Mouse (Mus musculus): ENCODE results near the gene Gm28053.
"Not testable (repeated sequence)": the region's sequence is repeated elsewhere in the genome, so short reads cannot be mapped to it uniquely, and the experiment has no call there.

Gene Gm28053

DNA sequence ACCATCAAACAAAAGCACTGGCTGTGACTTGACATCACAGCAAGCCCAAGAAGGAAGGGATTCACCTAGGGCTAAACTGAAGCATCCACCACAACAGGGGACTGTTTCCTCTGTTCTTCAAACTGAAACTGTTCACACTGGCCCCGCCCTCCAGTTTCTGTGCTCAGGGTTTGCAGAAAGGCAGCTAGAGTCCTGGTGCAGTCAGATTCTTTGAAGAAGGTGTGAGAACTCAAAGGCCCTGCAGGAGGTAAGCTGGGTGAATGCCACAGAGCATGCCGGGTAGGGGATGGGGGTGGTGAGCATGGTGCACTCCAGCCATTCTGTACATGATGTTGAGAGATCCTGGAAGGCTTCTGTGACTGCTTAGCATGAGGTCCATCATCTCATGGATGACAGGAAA, at the start of gene Gm28053, which contains the start of gene Gimap7:
Gene Gm28053 (plus strand): TSS at position 153 of the 400 bp plus-strand sequence.
Gene Gimap7 (plus strand): TSS at position 167 of the 400 bp plus-strand sequence.
- no peak for DNase-seq

DNA sequence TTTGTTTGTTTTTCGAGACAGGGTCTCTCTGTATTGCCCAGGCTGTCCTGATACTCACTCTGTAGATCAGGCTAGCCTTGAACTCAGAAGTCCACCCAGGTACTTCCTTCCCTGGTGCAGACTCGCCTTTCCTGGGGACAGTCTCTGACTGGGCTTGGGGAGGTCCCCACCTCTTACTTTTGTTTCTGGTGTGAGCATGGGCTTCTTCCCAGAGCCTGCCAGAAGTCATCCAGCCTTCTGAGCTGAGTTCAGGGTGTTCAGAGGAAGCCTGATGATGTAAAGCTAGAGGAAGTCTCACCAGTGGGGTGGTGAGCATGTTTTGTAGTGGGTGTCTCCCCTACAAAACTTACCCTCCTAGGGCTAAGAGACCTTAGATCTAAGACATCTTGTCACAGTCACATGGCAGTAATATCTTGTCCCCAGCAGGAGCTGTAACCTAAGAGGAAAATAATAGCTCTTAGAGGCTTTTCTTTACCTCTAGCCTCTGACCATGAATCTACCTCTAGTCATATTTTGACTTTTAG, 48.9 kb upstream of the Gm28053 start:
- no peak for DNase-seq

- DNase-seq, result peak in 1 of 2 experiments; percentile 25
Observed at GRCm38 (mm10) chr6:48674291-48675058, 43.9 kb upstream of the Gm28053 start.

- no peak for DNase-seq
Observed at GRCm38 (mm10) chr6:48675400-48675930, 42.9 kb upstream of the Gm28053 start.

DNA sequence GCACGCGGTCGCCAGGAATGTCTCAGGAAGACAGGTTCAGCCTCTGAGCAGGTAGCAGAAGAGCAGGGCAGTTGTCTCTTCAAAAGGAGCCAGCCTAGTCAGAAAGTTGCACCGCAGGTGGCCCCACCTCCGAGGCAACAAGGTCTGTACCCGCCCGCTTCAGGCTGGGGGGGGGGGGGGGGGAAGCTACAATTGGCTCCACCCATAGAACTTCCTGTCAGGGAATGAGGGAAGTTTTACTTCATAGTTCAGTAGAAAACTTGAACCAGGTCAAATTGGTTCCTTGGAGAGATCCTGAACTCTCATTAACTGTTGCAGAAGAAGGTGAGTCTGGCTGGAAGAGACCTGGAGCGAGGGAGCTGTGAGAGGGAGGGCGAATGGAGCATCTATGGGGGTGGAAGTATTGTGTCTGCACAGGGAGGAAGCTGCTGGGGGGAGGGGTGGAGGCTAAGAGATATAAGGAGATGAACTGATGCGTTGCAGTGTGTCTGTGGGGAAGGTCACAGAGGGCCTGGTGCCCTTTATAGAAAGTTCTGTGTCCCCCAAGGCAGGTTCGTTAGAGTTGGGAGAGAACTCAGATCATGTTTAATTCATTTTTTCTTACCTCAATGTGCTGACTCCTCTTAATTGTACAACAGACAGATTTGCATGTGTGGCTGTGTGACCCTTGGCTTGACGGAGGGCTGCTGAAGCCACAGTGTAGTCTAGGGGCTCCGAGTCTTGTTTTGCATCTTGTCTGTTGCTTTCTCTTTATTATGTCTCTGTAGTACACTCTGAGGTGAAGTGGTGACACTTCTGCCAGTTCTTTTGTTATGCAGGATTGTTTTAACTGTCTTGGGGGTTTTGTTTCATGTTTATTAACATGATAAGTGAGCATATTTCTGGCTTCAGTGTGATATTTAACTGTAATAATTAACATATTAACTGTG, 42.2 kb upstream of the Gm28053 start, which contains the start of gene Gimap9:
Gene Gimap9 (plus strand): TSS at position 199 of the 929 bp plus-strand sequence.
- DNase-seq, result peak; percentile 79 to 82

DNA sequence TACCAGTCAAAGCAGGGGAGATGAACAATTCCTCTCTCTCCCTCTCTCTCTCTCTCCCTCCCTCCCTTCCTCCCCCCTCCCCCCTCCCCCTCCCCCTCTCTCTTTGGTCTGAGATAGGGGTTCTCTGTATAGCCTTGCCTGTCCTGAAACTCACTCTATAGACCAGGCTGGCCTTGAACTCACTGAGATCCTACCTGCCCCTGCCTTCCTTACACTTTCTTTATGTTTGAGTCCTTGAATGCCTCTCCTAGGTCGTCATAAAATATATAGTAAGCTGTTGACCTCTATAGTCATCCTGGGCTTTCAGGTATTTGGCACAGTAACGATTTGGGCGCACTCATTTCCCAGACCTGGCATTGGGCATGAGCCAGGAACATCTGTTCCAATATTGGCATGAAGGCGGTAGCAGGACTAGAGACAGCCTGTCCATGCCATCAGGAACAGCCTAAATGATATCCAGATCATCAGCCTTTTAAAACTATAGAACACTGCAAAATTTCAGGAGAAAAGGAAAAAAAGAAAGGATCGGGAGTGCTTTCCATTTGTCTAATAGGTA, 41.5 kb upstream of the Gm28053 start:
- no peak for DNase-seq

- DNase-seq, result no peak
Observed at GRCm38 (mm10) chr6:48677492-48678345, 40.7 kb upstream of the Gm28053 start.

GRCm38 (mm10) chr6:48678391-48678790, 40.0 kb upstream of the Gm28053 start:
- no peak for DNase-seq

- no peak for DNase-seq
Observed at GRCm38 (mm10) chr6:48679701-48680100, 38.7 kb upstream of the Gm28053 start.

DNA sequence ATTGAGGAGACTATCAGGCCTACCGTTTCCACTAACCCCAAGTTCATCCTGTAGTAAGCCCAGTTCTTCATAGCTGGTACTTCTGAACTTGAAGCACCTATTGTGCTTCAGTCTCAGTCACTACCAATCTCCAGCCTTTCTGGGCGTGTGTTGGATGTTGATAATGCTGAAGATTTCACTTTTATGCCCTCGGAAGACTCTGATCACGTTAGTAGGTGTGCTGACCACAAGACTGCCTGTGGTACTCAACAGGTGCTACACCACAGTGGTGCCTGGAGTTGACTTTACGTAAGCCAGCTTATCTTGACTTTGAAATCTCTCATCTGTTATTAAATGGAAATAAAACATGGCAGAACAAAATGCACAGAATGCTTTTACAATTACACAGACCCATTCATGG, 38.0 kb upstream of the Gm28053 start:
- no peak for DNase-seq

- peak in 1 of 2 experiments; percentile 71 for DNase-seq
Observed at GRCm38 (mm10) chr6:48681472-48682090, 36.8 kb upstream of the Gm28053 start.

- DNase-seq, result no peak
Observed at GRCm38 (mm10) chr6:48682271-48682670, 36.1 kb upstream of the Gm28053 start.

DNA sequence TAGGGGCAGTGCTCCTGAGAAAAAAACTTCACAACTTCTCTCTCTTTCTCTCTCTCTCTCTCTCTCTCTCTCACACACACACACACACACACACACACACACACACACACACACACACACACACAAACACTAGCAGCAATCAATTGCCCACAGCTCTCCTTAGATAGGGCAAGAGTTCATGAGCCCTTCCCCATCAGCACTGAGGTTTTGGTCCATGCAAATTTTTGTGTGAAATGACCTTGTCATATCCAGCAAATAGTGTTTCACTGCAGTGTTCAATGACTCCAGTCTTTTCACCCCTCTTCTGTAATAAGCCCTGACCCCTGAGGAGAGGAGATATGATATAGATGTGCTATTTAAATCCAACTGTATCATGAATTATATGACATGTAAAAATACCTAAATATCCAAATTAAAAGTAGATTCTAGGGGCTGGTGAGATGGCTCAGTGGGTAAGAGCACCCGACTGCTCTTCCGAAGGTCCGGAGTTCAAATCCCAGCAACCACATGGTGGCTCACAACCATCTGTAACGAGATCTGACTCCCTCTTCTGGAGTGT, 35.1 kb upstream of the Gm28053 start:
- not testable (repeated sequence) for DNase-seq

DNA sequence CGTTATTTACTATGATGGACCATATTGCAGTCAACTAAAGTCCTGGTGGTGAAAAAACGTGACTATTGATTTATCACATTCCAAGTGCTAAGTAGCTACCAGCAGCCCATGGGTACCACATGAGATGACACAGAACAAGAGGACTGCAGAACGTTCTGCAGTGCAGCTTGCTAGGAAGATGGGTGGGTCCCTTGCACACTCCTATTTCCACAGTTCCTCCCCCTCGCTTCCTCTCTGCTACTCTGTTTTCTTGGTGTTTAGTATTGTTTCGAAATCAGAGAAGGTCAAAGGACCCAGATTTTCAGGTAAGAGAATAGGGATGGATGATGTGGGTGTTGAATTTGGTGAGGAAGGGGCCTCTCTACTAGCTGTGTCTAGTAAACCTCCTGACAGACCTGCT, 34.1 kb upstream of the Gm28053 start, which contains the start of gene Gimap4:
Gene Gimap4 (plus strand): TSS at position 231 of the 400 bp plus-strand sequence.
- DNase-seq, result peak; percentile 46 to 58

- DNase-seq, result peak in 1 of 2 experiments; percentile 62
Observed at GRCm38 (mm10) chr6:48684806-48685205, 33.6 kb upstream of the Gm28053 start.

- DNase-seq, result no peak
Observed at GRCm38 (mm10) chr6:48685251-48685650, 33.2 kb upstream of the Gm28053 start.

DNA sequence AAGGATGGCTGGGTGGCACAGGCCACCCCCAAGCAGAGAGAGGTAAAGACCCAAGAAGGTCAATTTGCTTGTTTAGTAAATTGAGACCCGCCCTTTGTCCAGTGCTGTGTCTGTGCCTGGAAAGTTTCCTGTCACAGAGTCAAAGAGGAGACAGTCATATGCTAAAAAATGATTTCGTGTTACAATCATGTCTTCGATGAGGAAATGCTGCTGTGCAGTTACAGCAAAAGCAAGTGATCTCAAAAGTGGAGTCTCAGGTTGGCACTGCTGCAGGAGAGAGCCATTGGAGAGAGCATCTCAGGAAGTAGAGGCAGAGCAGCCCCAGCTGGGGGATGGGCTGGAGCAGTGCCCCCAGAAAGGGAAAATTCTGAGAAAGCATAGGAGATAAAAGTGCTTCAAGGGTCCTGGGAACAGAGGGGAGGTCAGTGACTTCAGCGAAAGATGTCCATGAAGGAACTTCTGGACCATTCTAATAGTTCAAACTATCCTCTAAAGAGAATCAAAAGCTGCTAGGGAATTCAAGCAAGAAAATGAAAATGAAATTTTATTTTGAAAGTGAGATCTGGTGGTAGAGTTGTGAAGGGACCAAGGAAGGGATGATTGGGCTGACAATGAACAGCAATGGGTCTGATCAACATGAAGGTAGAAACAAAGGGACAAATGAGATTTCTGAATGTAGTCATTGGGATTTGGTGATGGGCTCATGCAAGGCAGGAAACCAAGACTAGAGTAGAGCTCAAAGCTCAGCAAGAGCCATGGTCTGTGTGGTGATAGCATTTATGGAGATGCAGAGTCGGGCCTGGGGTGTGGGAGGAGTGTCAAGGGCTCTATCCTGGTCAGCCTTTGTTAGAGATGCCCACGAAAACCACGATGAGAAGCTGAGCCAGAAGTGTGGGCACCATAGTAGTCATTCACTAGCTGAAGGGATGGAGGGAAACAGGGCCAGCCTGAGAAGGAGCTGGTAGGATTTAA, 32.4 kb upstream of the Gm28053 start:
- DNase-seq, result no peak

DNA sequence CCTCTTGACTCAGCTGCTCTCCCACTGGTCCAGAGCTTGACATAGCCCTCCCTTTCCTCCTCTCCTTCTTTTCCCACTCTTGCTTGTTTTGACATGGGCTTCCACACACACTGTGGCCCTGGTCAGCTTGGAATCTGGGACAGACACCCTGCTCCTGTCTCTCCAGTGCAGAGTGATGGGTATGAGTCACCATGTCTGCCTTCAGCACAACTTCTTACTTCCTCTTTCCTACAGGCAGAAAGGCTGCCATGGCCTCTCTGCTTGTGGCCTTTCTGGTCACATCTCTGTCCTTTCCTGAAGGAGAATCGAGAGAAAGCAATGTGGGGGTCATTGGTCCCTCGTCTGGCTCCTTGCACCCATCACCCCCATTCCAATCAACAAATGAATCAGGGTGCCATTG, 31.3 kb upstream of the Gm28053 start:
- no peak for DNase-seq

DNA sequence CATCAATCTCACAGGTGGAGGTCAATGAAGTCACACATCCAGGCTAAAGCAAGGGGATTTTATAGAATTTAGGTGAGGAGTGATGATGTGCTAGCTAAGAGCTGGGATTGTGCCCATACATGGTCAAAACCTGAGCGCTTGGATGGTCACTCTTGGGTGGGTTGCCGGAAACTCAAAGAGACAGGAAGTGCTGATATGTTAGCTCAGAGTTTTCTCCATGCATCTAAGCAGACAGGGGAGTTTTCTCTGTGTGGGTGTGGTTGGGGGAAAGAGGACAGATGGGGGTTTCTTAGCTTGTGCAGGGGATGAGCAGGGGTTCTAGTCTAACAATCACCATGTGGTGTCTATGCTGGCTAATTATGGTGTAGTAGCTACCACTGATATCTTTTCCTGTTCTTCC, 29.1 kb upstream of the Gm28053 start:
- no peak for DNase-seq
